Mouse (Mus musculus) brain, embryonic 18.5 days (tissue): Measurements from ENCODE around the gene Sept9.
"Not testable (repeated sequence)": the region's sequence is repeated elsewhere in the genome, so short reads cannot be mapped to it uniquely, and the experiment has no call there.

Experiments
- DNase-seq: peaks from one replicate; pipeline ENCODE4 v3.0.0-alpha.2; 2012; ENCODE audit warnings: low read depth, low spot score

The Sept9 gene

GRCm38 (mm10) chr11:117312028-117312901, 112.8 kb downstream of the Sept9 start:
- no peak for DNase-seq

- no peak for DNase-seq
These were observed 113.5 kb downstream of the Sept9 start for GRCm38 (mm10) chr11:117312936-117313335.

GRCm38 (mm10) chr11:117313446-117313845, 114.0 kb downstream of the Sept9 start:
- no peak for DNase-seq

- no peak for DNase-seq
These were observed 114.6 kb downstream of the Sept9 start for GRCm38 (mm10) chr11:117314026-117314425.

- no peak for DNase-seq
These were observed 115.1 kb downstream of the Sept9 start for GRCm38 (mm10) chr11:117314520-117314919.

GRCm38 (mm10) chr11:117315309-117315708, 115.8 kb downstream of the Sept9 start:
- no peak for DNase-seq

GRCm38 (mm10) chr11:117316441-117317331, 117.2 kb downstream of the Sept9 start:
- DNase-seq, result no peak

- DNase-seq, result no peak
These were observed 118.1 kb downstream of the Sept9 start for GRCm38 (mm10) chr11:117317429-117318101.

- DNase-seq, result no peak
These were observed 118.7 kb downstream of the Sept9 start for GRCm38 (mm10) chr11:117318202-117318601.

GRCm38 (mm10) chr11:117318731-117319542, 119.5 kb downstream of the Sept9 start:
- no peak for DNase-seq

GRCm38 (mm10) chr11:117319543-117320335, 120.3 kb downstream of the Sept9 start:
- no peak for DNase-seq

- DNase-seq, result no peak
These were observed 121.0 kb downstream of the Sept9 start for GRCm38 (mm10) chr11:117320482-117320881.

- DNase-seq, result no peak
These were observed 122.0 kb downstream of the Sept9 start for GRCm38 (mm10) chr11:117321311-117321971.

- no peak for DNase-seq
These were observed 122.8 kb downstream of the Sept9 start for GRCm38 (mm10) chr11:117322311-117322710.

GRCm38 (mm10) chr11:117322730-117323579, 123.5 kb downstream of the Sept9 start:
- no peak for DNase-seq

- no peak for DNase-seq
These were observed 124.6 kb downstream of the Sept9 start for GRCm38 (mm10) chr11:117323976-117324574.

GRCm38 (mm10) chr11:117324718-117325117, 125.3 kb downstream of the Sept9 start:
- DNase-seq, result not testable (repeated sequence)

- no peak for DNase-seq
These were observed 125.6 kb downstream of the Sept9 start for GRCm38 (mm10) chr11:117325131-117325467.
